Mouse (Mus musculus) regulatory T cell (primary cell): ENCODE results near the gene Gpn1.
"Not testable (repeated sequence)": the region's sequence is repeated elsewhere in the genome, so short reads cannot be mapped to it uniquely, and the experiment has no call there.

Experiments used
- in situ Hi-C: fragments of 300-600 bp; cut with MboI, MseI; formaldehyde crosslinking; loops from one replicate; pipeline ENCODE4 v1.15.1; 2025; ENCODE audit warnings: high pct_unique_total_duplicates

Gpn1 gene

DNA sequence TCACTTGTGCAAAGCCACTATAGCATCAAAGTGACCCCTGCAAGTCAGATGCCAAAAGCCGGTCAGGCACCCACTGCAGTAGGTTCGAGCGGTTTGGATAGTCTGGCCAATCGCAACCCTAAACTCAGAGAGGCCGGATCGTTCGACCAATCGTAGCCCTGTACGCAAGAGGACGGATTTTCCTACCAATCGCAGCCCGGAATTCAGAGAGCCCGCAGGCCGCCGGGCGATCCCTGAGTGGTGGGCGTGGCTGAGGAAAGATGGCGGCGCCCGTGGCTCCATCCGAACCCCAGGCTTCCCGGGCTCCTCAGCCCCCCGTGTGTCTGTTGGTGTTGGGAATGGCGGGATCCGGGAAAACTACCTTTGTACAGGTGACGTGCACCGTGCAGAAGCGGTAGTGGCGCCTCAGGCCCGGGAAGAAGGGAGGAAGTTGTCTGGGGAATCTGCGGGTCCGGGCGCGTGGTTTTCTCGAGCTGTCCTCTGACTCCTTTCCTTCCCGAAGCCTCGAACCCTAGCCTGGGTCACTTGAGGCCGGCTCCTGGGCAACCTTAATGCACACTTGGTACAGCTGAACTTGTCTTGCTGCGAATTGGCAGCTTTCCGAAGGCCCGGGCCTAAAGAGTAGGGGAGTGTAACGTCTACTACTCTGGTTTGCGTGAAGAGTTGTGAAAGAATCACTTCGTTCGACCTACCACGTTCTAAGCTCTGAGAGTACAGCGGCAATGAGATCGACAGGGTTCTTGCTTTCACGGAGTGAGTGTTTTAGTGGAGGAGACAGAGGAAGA, at the start of gene Gpn1:
Gpn1 (plus strand) TSS at position 229 of the 785 bp plus-strand sequence.
- in situ Hi-C loops, result no loop called here

GRCm38 (mm10) chr5:31451336-31451735, 43.2 kb upstream of the Gpn1 start:
- in situ Hi-C loops, result no loop called here

DNA sequence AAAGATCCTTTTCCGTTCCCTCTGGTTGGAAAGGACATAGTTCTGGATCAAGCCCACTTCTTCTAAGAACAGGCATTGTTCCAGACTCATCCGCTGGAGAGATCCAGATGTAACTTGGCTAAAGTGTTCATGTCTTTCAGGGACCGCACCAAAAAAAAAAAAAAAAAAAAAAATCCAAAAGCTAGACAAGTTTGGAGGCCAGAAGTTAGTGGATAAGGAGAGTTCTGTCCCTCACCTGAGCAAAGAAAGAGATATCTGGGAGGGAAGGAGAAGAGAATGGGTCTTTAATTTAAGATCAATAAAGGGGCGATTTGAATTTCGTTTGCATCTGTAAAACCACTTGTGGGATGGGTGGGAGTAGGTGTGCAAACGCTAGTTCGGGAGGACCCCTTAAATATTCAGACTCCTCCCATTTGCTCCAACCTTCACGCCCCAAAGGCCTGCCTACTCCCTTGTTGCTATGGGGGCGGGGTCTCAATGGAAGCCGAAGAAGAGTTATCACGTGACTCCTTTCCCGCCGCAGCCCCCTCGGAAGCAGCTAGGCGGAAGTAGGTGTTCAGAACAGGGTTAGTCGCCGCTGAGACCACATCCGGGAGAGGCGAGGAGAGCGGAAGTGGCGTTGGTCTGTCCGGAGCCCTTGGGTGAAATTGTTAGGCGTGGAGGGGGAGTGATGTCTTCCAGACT, 42.5 kb upstream of the Gpn1 start, which contains the start of gene Zfp512:
Zfp512 (plus strand) TSS at position 554 of the 684 bp plus-strand sequence.
- in situ Hi-C loops, result no loop called here

- in situ Hi-C loops, result no loop called here
Measured at GRCm38 (mm10) chr5:31452562-31452878, 42.0 kb upstream of the Gpn1 start.

DNA sequence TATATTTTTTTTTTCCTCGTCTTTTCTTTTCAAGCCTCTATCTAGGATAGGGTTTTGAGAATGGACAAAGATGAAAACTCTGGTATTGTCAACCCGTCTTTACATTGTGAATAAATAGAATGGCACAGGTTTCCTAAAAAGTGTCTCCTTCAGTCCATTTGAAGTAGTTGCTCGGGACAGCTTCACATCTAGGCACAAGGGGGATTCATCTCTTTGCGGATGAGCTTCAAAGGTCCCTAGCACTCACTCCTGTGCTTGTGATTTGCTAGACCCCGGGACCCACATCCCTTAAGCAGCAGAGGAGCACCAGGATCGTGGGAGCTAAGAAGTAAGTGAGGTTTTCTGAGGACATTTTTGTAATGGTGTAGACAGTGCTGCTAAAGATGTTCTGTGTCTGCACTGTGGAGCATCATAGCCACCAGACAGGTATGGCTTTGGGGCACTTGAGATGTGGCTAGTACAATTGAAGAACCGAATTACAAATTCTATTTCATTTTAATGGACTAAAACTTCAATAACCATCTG, 41.6 kb upstream of the Gpn1 start:
- in situ Hi-C loops, result no loop called here

GRCm38 (mm10) chr5:31467798-31468197, 26.7 kb upstream of the Gpn1 start:
- in situ Hi-C loops, result no loop called here

- in situ Hi-C loops, result no loop called here
Measured at GRCm38 (mm10) chr5:31469711-31470110, 24.8 kb upstream of the Gpn1 start.

DNA sequence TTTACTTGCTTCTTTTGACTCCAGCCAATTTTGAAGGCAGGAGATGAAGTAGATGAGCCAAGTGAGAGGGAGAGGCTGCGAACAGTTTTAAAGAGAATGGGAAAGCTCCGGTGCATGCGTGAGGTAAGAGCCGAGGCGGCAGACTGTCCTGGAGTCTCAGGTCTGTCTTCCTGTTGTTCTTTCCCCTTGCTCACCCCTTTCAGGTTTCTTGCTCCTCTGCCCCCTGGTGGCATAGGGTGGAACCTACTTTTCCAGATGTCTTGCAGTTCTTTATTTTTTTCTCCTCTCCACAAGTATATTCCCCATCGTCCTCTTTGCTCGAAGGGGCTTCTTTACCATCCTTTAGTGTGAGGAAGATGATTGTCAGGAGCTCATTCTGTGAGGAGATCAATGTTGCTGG, 24.2 kb upstream of the Gpn1 start:
- in situ Hi-C loops, result no loop called here

GRCm38 (mm10) chr5:31480536-31480935, 14.0 kb upstream of the Gpn1 start:
- in situ Hi-C loops, result no loop called here

- in situ Hi-C loops, result no loop called here
Measured at GRCm38 (mm10) chr5:31485440-31485839, 9.1 kb upstream of the Gpn1 start, which contains the start of gene 4930548H24Rik. Gene 4930548H24Rik (plus strand): TSS chr5:31485740.

GRCm38 (mm10) chr5:31487889-31488288, 6.7 kb upstream of the Gpn1 start:
- in situ Hi-C loops, result no loop called here

GRCm38 (mm10) chr5:31489116-31489769, 5.3 kb upstream of the Gpn1 start:
- in situ Hi-C loops, result no loop called here

GRCm38 (mm10) chr5:31492031-31492430, 2.5 kb upstream of the Gpn1 start:
- in situ Hi-C loops, result no loop called here

GRCm38 (mm10) chr5:31504843-31505242, 10.3 kb downstream of the Gpn1 start:
- in situ Hi-C loops, result no loop called here

DNA sequence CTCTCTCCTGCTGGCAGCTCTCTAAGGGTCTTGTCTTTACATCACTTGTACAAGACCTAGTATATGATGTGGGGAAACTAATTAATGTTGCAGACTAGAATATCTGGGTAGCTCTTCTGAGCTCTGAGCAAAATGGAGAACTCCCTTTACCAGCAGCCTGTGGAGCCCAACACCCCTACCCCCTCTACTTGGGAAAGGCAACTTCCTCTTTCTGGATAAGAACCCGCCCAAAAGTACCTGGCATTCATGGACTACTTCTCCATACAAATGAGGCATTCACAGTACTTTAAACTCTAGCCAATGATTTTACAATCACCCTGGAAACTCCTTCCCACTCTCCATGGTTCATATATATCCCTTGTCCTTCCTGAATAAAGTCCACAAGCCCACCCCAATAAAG, 17.9 kb downstream of the Gpn1 start:
- in situ Hi-C loops, result no loop called here

DNA sequence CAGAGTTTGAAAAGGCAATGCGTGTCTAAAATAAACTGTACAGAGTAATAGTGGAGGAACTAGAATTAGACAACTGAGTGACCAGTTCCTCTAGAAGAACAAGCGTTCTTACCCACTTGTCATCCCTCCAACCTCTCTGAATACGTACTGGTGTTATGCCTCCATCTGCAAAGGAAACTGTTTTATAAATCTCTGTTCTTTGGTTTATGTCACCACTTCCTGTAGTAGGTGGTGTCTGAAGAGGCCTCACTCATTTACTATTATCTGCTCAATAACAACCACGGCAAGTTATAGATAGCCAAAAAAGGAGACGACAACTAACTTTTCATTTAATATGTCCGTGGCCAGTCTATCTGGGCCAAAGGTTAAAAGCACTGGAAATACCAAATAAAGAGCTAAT, 26.0 kb downstream of the Gpn1 start:
- in situ Hi-C loops, result no loop called here

DNA sequence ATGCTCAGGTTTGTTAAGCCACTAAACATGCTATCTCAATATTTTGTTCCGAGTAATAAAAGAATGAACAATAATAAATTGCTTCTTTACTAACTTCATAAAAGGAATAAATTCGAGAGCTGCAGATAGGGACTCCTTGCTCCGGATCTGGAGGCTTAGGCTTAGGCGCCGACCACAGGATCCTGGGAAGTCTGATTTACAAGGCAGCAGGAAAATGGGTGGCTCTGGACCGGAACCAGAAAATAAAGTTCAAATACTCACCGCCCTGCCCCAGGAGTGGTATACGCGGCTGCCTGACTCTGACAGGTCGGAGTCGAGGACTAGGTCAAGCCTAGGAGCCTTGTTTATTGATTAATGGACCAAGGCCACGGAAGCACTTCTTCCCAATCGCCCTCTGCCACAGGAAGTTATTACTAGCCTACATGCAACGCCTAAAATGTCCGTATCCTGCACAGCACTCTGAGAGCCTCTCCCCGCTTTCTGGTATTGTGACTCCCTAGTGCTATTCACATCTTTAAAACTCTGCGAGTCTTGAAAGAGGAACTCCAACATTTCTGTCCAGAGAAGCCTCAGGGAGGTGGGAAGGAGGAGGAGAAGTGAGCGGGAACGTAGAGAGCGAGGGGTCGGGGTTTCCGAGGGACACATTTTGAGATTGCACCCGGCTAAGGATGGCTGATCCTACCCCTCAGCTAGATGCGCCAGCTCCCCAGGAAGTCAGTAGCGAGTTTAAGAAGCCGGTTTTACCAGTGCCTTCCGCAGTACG, 32.0 kb downstream of the Gpn1 start, which contains the start of gene Slc4a1ap:
Slc4a1ap (plus strand) TSS at position 642 of the 763 bp plus-strand sequence.
- in situ Hi-C loops, result no loop called here

- in situ Hi-C loops, result no loop called here
Measured at GRCm38 (mm10) chr5:31527117-31527680, 32.7 kb downstream of the Gpn1 start.

DNA sequence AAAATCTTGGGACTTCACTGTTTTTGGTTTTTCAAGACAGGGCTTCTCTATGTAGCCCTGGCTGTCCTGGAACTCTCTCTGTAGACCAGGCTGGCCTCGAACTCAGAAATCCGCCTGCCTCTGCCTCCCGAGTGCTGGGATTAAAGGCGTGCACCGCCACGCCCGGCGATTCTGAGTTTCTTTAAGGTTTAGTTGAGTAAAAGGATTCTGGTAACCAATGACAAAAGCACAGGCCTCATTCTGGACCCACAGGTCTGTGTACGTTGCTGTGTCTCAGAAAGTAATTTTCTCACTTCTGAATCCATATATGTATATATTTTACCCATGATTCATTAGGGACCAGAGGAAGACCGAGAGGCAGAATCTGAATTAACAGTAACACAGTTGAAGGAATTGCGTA, 33.2 kb downstream of the Gpn1 start, which contains the start of gene Supt7l:
Supt7l (minus strand) TSS at position 101 of the 400 bp plus-strand sequence.
- in situ Hi-C loops, result not testable (repeated sequence)

DNA sequence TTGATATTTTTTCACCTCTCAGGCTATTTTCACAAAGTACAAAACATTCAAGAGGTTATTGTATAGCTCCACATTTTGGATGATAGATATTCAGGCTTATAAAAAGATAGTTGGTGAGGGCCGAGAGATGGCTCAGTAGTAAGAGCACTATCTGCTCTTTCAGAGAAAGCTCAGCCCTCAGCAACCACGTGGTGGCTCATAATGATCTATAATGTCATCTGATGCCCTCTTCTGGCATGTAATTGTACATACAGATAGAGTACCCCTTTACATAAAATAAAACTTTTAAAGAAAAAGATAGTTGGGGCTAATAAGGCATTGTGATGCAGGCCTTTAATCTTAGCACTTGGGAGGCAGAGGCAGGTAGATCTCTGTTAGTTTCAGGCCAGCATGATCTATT, 34.0 kb downstream of the Gpn1 start:
- in situ Hi-C loops, result no loop called here

DNA sequence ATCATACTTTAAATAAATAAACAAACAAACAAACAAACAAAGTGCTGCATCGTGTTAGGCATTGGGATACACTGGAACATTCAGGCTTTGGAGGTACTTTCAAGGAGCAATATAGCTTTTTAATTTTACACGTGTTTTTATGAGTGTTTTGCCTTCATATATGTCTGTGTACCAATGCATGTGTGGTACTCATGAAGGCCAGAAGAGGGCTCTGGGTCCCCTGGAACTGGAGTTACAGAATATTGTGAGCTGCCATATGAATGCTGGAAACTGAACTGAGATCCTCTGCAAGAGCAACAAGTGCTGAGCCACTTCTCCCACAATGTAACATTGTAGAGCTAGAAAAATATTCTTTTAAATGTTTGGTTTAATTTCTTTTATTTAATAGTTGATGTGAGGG, 40.7 kb downstream of the Gpn1 start:
- in situ Hi-C loops, result no loop called here
